14 mouse cellular contexts compared by ENCODE assay signal in genomic region chr4:119255351-119255750, GRCm38 (mm10). TPM values are rescaled to one million over a fixed set of nuclear protein-coding genes. Genes with fewer than 3 reads are reported as not detected.
A peak's percentile ranks its signal among the peaks of the same experiment; 100 is the strongest.
DNase-seq lines count a peak whose midpoint lies in the region; ATAC-seq and TF ChIP-seq lines count a peak whose summit lies in the region.
"Had no signal": no experiment of that assay in that cellular context is flagged by ENCODE, and none has a peak within 500 bp of the region (broad histone marks: within the 10 kb centered on the region; RNA-seq: fewer than 3 reads in every experiment).

Gene Cldn19, plus strand, starts transcription at chr4:119255414.

- ATAC-seq in heart, embryonic 16.5 days (replicated peaks; ENCODE audit: extremely low read depth, insufficient read depth, low FRiP score), result no peak
- ATAC-seq in Patski, result peak; percentile 23
- no peak for ATAC-seq in hindbrain, embryonic 13.5 days (ENCODE audit: low FRiP score)
- no peak for ATAC-seq in midbrain, embryonic 15.5 days (replicated peaks)
- ATAC-seq: CD4-positive, CD25-positive, alpha-beta regulatory T cell, adult 4 months had no signal

- H3K4me3 ChIP-seq in heart, embryonic 16.5 days (ENCODE audit: low read length), result no peak within 1 kb of the TSS
- H3K4me3 ChIP-seq in hindbrain, embryonic 13.5 days, result no peak within 1 kb of the TSS
- no peak within 1 kb of the TSS for H3K4me3 ChIP-seq in midbrain, embryonic 15.5 days

- no peak within 1 kb of the TSS for H3K4me2 ChIP-seq in heart, embryonic 16.5 days (ENCODE audit: low read depth, low read length)
- no peak within 1 kb of the TSS for H3K4me2 ChIP-seq in hindbrain, embryonic 13.5 days
- H3K4me2 ChIP-seq in midbrain, embryonic 15.5 days, result no peak within 1 kb of the TSS

- intact Hi-C loops in heart, postnatal 14 days (cut with DNase I), result loop anchor here (5.0 kb wide), 1 partner anchor 412 kb away; no protein-coding TSS in a partner anchor

- DNase-seq in heart, postnatal 14 days, result no peak
- no peak for DNase-seq in Patski (ENCODE audit: low read depth, low spot score)
- no peak for DNase-seq in thymus, postnatal 4 days
- no peak for DNase-seq in retina, postnatal 1 day
- no peak for DNase-seq in liver
- DNase-seq: adrenal gland, postnatal 25 days; cerebellum, adult 9-10 months; heart, postnatal 4 days had no signal

- H3K9me3 ChIP-seq in heart, embryonic 16.5 days (replicated peaks; ENCODE audit: control insufficient read depth, low read length), result no peaks in the 10 kb centered on the region
- H3K9me3 ChIP-seq in hindbrain, embryonic 13.5 days, result no peaks in the 10 kb centered on the region
- H3K9me3 ChIP-seq in midbrain, embryonic 15.5 days, result no peaks in the 10 kb centered on the region

- WGBS in heart, embryonic 16.5 days, result 84% methylated on average over 12 of the region's 12 CpGs
- WGBS in hindbrain, embryonic 13.5 days, result 72% methylated on average over 12 of the region's 12 CpGs
- 76% methylated on average over 12 of the region's 12 CpGs for WGBS in midbrain, embryonic 15.5 days

- in situ Hi-C loops in Patski (cut with MboI; ENCODE audit: low pct_unique_long_range_greater_than_20kb), result no loop called here

- H3K36me3 ChIP-seq in heart, embryonic 16.5 days (ENCODE audit: control insufficient read depth, insufficient read depth), result no peaks in the 10 kb centered on the region
- no peaks in the 10 kb centered on the region for H3K36me3 ChIP-seq in hindbrain, embryonic 13.5 days
- H3K36me3 ChIP-seq in midbrain, embryonic 15.5 days (replicated peaks), result no peaks in the 10 kb centered on the region

- TF ChIP-seq CTCF in Patski (IDR thresholded peaks at IDR 0.05), result no peak

- POLR2A ChIA-PET in Patski (lab: Charles Lee), result no interaction called here

- no peaks in the 10 kb centered on the region for H3K27me3 ChIP-seq in heart, embryonic 16.5 days (ENCODE audit: control insufficient read depth, insufficient read depth, low read length)
- no peaks in the 10 kb centered on the region for H3K27me3 ChIP-seq in Patski
- H3K27me3 ChIP-seq in hindbrain, embryonic 13.5 days, result no peaks in the 10 kb centered on the region
- H3K27me3 ChIP-seq in midbrain, embryonic 15.5 days (replicated peaks), result no peaks in the 10 kb centered on the region

- CTCF ChIA-PET in Patski (lab: Charles Lee), result interaction anchor here (1.1 to 1.8 kb wide), 2 partner anchors 26 to 28 kb away, joined by 4 to 6 read pairs; no protein-coding TSS in a partner anchor

- H3K9ac ChIP-seq in heart, embryonic 16.5 days (ENCODE audit: low read length), result 0 out of 2 replicates have a peak within 1 kb of the TSS, but pooled peaks have one; percentile 0
- H3K9ac ChIP-seq in hindbrain, embryonic 13.5 days, result peak within 1 kb of the TSS; percentile 58
- H3K9ac ChIP-seq in midbrain, embryonic 15.5 days, result no peak within 1 kb of the TSS

- H3K27ac ChIP-seq in heart, embryonic 16.5 days (ENCODE audit: low read length), result no peak within 1 kb of the TSS
- H3K27ac ChIP-seq in hindbrain, embryonic 13.5 days, result peak within 1 kb of the TSS; percentile 60
- H3K27ac ChIP-seq in midbrain, embryonic 15.5 days, result peak within 1 kb of the TSS; percentile 40
- H3K27ac ChIP-seq: macrophage had no signal

- H3K4me1 ChIP-seq in heart, embryonic 16.5 days (ENCODE audit: control insufficient read depth, insufficient read depth, low read length), result peaks cover 4% of the 10 kb centered on the region
- H3K4me1 ChIP-seq in hindbrain, embryonic 13.5 days (replicated peaks), result peaks cover 16% of the 10 kb centered on the region
- peaks cover 11% of the 10 kb centered on the region for H3K4me1 ChIP-seq in midbrain, embryonic 15.5 days

RNA-seq across cellular contexts. Expression of gene Cldn19, which starts in this region (rescaled TPM):
- not detected in 2 replicates for polyA plus RNA-seq in heart, embryonic 16.5 days (2015; fragmentation: Nextera tagmentation; extraction: Ambion mirVana)
- under 1 TPM in 1 of 2 experiments, not detected in 1; 0.36 TPM for total RNA-seq in heart, postnatal 14 days (2021)
- 7.1 TPM for polyA plus RNA-seq in Patski (2021)
- 0.76 and 1.3 TPM in 2 replicates for polyA plus RNA-seq in hindbrain, embryonic 13.5 days (2015; fragmentation: Nextera tagmentation; extraction: Ambion mirVana)
- 0.63 and 0.89 TPM in 2 replicates for polyA plus RNA-seq in midbrain, embryonic 15.5 days (2015; fragmentation: Nextera tagmentation; extraction: Ambion mirVana)
- polyA plus RNA-seq: CD4-positive, CD25-positive, alpha-beta regulatory T cell, adult 4 months; macrophage; testis, adult 2 months had no signal
